Mouse (Mus musculus) spleen, adult 18-20 months (tissue): ENCODE measurements around the gene Aff4.
"Not testable (repeated sequence)": the region's sequence is repeated elsewhere in the genome, so short reads cannot be mapped to it uniquely, and the experiment has no call there.

Experiments
- DNase-seq, 2 experiments: peaks; one replicate each; pipeline ENCODE4 v3.0.0; 2022; ENCODE audit warnings: mixed read lengths in 2 of 2

The Aff4 gene

DNA sequence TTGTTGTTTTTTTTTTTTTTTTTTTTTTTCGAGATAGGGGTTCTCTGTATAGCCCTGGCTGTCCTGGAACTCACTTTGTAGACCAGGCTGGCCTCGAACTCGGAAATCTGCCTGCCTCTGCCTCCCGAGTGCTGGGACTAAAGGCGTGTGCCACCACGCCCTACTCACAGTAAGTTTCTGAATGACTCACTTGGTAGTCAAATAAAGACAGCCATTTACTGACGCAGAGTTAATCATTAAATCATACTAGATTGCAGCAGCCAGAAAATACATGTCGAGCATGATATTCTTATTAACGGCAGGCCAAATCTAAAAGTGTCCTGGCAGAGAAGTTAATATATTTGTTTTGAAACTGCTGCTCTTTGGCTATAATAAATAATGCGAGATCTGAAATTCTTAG, 9.6 kb upstream of the Aff4 start:
- DNase-seq, result not testable (repeated sequence)

DNA sequence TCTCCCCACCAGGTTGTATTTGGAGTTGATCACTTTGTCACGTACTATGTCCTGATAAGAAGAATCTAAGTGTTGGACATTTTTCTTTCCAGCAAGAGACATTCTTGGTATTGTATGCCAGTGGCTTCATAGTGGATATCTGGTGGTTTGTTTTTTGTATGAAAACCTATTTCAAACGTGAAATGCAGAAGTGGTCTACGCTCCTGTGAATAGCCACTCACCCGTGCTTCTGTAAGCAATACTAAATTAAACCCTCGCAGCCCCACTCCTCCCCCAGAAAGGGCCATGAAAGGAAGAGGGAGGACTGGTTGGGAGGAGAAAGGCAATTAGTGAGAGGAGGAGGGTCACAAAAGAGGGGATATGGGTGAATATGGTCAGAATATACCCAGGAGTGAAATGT, 7.9 kb upstream of the Aff4 start:
- DNase-seq, result peak; percentile 23 to 32

DNA sequence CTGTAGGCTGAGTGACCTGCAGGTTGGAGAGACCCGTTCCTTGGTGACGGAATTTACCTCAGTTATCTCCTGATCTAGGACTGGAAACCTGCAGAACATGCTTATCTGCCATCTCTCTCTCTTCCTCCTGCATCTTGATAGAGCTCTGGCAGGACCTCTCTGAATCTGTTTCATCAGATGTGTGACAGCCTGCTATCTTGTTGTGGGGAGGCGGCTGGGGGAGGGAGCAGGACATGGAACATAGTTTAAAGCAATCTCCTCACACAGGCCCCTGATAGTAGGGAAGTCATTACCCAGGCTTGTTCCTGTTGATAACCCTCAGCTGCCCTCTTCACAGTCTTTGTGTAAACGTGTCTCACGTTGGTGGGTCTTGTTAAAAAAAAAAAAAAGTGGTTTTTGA, 5.3 kb upstream of the Aff4 start:
- DNase-seq, result no peak

DNA sequence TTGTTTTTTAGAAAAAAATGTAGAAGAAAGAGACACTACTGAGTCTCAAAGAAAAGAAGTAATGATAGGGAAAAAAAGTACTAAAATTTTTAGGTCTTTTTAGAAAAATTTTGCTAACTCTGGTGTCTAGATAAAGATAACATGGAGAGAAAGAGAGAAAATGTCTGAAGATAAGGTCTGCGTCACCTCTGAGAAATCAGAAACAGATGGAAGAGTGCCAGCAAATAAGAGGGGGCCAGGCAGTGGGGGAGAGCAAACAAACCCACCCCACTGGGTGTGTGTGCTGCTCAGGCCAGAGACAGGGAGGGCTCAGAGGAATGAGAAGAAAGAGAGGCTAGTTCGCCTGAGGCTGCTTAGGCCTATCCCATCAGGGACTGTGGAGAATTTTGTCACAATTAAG, 4.9 kb upstream of the Aff4 start:
- DNase-seq, result no peak

DNA sequence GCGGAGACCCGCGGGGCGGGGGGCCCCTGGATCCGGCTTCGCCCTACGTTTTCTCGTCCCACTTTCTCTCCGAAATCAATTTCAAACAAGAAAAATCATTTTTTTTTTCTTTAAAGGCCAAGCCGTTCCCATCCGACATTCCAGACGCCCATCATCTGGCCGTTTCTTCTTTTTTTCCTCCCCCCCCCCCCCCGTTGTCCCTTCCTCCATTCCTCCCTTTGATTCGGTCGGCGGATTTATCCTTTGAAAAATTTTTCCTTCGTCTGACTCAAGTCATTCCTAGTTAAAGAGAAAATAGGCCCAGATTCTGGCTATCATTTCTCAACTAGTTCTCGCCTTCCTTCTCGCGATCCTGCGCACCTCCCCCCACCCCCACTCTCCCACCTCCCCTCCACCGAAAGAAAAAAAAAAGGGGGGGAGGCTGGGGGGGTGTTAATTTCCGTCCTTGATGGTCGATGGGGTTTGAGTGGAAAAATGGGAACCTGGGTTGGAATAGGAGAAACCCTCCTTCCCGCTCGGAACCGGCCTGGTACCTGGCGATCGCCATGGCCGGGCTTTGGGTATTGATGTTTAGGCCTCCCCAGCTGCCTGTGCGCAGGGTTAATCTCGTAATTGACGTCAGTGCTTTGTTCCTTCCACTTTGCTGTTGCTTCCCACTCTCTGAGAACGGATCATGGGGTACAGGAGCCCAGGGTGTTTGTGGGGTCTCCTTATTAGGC, 750 bp downstream of the Aff4 start:
- DNase-seq, result peak; percentile 37 to 54

DNA sequence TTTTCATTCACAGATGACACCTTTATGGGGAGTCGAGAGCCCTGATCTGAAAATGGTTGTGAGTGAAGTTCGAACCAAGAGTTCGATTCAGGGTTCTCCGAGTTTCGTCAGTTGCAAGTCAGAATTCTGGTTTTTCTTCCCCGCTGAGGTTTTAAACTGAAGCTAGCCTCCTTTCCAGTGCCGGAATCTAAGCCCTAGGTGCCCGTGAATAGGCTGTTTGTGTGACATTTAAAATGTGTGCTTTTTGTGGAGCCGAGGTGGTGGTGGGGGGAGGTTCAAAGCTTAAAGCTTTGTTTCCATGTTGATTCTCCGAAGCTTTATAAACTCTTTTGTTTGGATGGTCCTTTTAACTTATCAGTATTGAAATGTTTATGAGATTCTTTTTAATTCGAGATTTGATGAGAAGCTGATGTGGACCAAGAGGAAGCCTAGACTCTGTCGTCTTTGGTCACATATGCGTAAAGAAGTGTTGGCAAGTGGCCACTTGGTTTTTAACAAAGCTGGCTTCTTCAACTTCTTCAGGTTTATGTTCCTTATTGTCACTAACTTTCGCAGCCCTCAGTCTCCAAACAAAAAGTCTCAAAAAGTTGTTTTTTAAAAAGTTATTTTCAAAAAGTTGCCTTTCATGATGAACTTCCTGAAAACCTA, 1.4 kb downstream of the Aff4 start:
- DNase-seq, result no peak

DNA sequence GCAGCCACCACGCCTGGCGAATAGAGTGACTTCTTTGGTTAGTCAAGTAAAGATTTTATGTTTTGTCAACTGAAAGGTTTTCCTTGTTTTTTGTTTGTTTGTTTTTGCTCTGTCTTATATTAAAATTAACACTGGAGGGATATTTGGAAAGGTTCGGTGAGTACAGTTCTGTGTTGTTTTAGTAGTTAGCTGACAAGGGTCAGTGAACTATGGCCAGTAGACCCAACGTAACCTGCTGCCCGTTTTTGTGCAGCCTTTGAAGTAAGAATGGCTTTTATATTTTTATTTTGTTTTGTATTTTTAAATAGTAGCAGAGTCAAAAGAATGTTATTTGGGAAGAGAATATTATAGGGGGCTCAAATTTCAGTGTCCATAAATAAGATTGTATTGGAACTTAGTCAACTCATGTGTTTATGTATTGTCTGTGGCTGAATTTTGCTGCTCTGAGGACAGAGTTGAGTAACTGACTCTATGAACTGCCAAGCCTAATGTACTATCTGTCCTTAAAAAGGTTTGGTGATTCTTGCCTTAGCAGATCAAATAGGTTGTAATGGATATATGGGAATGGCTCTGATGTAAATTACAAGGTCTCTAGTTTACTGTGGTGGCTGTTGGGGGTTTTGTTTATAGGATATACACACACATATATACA, 8.0 kb downstream of the Aff4 start:
- DNase-seq, result no peak

DNA sequence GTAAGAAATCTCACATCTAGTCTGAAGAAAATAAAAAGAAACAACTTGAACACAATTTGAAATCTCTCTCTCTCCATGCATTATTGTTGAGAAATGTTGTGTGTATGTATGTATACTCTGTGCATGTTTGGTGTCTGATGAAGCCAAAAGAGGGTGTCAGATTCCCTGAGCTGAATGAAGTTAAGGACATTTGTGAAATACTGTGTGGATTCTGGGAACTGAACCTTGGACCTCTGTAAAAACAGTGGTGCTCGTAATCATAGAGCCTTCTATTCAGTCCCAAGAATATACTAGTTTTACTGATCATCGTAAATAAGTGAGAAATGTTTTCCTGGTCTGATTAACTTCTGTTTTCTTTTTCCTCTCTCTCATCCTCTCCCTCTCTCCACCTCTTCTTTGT, 16.4 kb downstream of the Aff4 start:
- DNase-seq, result no peak

DNA sequence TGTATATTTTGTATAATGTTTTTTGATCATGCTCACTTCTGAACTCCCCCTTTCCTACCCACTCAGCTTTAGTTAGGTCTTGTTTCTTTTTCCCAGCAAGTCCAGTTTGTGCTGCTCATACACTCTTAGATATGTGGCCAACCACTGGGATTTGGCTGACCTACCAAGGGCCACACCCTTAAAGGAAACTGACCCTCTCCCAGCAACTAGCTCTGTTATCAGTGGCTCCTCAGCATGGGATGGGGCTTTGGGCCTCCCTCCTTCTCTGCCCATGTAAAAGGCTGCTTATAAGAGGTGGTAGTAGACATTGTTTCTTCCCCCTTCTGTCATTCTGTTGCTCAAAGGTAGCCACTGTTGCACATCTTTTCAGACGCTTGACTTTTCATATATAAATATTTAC, 28.3 kb downstream of the Aff4 start:
- DNase-seq, result no peak

DNA sequence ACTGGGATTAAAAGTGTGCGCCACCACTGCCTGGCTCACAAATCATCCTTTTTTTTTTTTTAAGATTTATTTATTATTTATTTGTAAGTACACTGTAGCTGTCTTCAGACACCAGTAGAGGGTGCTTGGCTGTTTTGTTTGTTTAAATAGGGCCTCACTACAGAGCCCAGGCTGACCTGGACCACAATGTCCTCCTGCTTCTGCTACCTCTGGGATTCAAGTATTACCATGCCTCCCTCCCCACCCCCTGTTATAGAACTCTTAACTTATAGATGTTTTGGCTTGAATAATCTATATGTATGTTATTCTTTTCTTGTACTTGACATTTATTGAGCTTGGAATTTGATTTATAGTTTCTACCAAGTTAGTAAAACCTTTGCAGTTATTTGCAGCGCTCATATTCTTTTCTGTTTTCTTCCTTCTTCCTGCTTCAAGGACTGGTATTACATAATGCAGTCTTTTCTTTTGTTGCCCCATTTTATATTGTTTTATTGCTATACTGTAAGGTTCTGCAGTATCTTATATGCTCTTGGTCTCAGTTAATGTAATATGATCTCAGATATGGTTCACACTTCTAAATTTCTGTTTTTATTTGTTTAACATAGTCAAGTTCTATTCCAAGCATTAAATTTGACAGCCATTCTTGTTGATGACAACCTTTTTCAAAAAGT, 33.3 kb downstream of the Aff4 start:
- no peak for DNase-seq

DNA sequence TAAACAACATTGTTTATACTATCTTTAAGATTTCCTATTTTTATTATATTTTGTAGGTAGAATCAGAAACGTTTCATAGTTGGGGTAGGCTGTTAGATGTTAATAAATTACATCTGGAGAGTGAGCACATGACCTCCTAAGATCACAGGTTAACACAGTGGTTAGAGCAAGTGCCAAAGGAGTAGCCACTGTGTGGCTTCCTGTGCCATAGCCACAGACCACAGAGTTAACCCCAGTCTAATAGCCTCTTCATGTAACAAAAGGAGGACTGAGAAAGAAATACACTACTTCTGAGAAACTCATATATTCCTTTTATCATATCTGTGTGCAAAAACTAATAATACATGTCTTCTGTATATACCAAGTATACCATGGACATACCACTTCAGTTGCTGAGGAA, 43.2 kb downstream of the Aff4 start:
- no peak for DNase-seq

DNA sequence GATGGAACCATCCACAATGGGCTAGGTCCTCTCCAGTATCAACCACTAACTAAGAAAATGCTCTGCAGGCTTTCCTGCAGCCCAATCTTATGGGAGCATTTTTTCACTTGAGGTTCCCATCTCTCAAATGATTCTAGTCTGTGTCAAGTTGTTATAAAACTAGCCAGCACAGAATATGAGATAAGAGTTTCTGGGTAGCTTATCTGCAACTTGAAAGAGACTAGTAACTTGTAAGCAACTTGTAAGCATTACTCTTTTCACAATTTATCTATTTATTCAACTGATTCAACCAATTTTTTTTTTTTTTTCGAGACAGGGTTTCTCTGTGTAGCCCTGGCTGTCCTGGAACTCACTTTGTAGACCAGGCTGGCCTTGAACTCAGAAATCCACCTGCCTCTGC, 53.0 kb downstream of the Aff4 start:
- no peak for DNase-seq

DNA sequence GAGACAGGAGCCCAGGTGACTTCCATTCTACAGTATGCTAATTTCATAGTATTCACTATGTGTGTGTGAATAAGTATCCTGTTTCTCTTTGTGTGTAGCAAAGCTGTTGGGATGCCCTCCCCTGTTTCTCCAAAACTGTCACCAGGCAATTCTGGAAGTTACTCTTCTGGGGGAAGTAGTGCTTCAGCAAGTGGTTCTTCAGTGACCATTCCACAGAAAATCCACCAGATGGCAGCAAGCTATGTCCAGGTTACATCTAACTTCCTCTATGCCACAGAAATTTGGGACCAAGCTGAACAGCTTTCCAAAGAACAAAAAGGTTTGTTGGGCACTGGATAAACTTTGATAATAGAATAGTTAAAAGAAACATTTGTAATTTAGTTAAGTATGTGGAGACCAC, 61.1 kb downstream of the Aff4 start:
- DNase-seq, result no peak

DNA sequence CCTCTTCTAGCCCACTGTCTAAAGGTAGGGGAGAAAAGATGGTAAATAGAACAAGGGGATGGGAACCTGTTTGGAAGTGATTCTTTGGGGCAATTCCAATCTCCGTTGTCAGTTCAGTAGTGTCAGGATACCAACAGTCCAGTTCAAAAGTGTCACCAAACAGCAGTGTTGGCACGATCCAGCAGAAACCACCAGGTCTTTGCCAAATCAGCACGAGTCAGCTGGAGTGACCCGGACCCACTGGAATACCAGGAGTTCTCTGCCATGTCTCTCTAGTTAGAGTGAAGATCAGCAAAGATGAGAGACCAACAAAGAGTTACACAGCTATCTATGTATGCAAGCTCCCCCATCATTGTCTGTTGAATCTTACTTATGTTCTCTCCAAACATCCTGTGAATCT, 63.2 kb downstream of the Aff4 start:
- DNase-seq, result no peak

DNA sequence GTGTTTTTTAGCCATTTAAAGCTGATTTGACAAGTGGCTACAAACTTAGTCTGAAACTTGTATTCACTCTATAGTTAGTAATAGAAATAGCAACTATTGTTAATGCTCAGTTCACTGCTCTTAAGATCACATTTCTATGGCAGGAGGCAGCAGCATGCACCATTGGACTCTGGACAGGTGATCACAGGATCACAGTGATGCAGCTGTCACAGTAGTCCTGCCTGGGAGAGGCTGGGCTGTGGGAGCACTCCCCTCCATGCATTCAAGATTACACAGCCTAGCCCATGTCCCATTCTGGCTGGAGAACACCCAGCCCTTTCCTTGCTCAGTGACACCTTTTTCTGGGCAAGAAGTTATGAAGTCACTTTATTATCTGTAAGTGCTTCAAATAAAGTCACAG, 67.4 kb downstream of the Aff4 start:
- DNase-seq, result no peak

DNA sequence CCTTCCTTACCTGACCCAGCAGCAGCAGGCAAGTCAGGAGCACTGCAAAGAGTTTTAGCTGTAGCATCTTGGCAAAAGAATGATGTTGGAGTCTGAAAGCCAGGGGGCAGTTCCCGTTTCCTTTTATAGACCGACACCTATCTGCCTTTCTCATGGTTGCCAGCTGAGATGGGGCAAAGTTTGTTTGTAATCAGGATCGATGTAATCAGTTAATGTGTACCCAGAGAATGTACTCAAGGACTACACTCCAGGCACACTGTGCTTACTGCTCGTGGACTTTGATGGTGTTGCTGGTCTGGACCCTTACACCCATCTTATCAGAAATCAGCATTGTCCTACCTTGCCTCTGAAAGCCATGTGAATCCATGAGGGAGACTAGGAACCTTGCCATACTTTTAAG, 72.4 kb downstream of the Aff4 start, which contains the start of gene Leap2:
TSS of gene Leap2 (minus strand) at position 135 of the 400 bp plus-strand sequence.
- DNase-seq, result no peak

DNA sequence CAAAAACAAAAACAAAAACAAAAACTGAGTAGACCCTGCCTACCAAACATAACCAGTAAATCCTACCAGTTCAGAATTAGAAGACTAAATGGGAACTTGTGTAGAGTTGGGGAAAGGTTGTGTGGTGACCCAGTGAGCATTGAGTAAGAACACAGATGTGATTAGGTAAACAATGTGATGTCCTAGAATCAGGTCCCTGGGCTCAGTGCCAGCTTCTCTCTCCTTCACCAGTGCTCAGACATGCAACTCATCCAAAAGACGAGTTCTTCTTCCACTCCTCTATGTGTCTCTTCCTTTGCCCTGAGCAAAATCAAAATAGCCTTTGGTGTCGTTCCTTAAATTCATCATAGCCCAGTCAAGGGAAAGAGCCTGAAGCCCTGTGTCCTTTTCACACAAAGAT, 74.2 kb downstream of the Aff4 start:
- no peak for DNase-seq

DNA sequence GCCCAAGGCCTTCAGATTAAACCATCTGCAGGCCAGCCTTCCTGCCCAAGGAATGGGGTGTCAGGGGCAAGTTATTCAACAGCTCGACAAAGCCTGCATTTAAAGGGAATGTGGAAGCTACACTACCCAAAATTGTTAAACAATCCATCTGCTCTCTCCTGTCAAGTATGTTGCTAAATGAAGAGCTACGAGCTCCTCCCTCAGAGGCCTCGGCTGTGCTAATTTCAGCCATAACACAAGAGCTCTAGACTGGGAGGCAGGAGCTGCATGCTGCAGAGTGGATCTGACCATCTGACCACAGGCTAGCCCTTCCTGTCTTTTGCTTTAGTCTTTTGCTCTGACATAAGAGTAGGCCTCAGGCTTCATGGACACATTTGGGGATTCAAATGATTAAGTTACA, 74.6 kb downstream of the Aff4 start:
- no peak for DNase-seq

DNA sequence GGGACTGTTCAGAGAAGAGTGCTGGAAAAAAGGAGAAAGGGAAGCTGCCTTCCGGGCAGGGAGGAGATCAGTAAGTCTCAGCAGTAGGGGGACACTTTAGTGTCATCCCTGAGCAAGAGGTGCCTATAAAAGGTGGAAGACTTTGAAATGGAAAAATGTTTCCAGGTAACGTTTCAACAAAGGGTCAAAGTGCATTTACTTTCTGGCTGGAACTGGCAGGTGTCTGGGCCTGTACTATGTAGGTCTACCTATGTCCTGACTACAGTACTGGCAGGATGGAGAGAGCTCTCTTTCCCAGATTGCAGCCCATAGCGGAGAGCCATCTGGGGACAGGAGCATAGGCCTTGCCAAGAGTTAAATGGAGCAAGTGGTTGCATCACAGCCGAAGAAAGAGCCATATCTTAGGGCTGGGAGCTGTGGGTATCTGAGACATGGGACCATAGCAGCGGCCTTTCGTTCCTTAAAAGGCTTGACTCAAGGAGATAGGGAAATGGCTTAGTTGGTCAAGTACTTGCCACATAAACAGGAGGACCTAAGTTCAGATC, 75.2 kb downstream of the Aff4 start:
- DNase-seq, result no peak

DNA sequence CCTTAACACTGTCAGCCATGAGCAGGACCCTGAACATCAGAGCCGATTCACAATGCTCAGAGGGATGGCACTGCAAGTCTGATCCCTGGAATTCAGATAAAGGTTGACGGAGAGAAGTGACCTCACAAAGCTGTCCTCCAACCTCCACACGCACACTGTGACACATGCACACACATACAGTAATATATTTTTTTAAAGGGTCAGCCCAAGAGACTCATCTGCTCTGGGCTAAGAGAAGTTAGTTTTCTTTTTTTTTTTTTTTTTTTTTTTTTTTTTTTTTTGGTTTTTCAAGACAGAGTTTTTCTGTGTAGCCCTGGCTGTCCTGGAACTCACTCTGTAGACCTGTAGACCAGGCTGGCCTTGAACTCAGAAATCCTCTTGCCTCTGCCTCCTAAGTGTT, 76.3 kb downstream of the Aff4 start:
- DNase-seq, result not testable (repeated sequence)

DNA sequence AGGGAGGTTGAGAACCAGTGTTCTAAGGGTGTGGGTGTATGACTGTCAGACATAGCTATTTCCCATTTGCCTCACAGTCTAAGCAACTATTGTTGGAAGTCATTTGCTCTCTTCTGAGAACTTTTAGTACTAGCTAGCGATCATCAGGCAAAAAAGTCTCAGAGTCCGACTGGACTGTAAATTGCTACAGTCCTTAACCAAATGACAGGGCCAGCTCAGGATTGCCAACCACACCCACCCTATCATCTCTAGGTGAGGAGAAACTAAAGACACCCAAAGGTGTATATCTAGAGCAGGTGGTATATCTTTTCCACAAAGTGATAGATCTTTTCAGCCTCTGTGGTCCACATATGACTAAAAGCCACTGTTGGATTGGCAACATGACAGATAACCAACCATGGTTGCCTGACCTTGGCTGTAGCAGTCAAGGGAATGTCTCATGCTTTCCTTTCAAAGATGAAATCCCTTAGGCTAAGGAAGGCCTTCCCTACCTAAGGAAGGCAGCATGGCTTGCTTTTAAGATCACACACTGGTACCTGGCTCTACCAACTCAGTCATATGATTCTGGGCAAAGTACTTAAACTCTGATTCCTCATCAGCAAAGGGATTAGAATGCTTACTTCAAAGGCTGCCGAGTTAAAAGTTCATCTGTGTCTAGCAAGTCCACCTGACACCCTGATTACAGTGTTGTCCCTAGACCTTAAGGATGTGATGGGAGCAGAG, 77.5 kb downstream of the Aff4 start:
- DNase-seq, result no peak

DNA sequence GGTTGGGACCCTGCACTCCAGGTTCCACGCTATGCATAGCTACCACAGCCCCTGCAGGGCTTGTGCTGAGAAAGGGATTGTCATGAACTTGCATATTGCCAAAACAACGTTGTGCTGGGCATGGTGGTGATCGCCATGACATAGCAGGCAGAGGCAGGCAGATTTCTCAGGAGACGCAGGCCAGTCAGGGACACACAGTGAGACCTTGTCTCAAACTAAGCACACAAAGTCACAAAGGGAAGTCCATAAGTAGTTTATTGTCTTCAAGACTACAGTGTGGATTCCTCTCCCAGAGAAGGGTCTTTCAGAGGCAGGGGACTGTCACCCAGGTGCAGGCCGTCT, 78.1 kb downstream of the Aff4 start:
- no peak for DNase-seq

DNA sequence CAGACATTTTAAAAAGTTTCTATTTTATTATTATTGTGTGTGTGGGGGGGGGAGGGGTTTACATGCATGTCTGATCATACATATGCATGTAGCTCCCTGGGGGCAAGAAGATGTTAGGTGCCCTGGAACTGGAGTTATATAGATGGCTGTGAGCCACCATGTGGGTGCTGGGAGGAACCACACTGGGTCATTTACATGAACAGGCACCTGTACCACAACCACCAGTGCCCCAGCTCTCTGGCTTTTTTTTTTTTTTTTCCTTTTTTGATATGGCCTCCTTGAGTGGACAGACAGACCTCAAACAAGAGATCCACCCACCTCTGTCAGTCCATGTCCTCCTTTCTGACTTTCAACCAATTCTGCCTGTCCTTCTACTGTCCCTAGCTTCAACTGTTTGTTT, 78.5 kb downstream of the Aff4 start:
- DNase-seq, result no peak
